Mouse (Mus musculus) gastrocnemius, postnatal 25 days (tissue): ENCODE results near the gene Zeb2. TPM values are rescaled to one million over a fixed set of nuclear protein-coding genes. Genes with fewer than 3 reads are reported as not detected.

Experiments
- DNase-seq: peaks from one replicate; pipeline ENCODE4 v3.0.0; 2022
- total RNA-seq, 2 experiments: library from RNA; stranded (reverse); gene quantifications; 1 replicate in 1 of 2; 2 replicates in 1 of 2; pipeline ENCODE4 v1.2.3; 2021

Zeb2 gene
- total RNA-seq, 2 experiments from 2014 or later, result 39.6 to 47.4 TPM

DNA sequence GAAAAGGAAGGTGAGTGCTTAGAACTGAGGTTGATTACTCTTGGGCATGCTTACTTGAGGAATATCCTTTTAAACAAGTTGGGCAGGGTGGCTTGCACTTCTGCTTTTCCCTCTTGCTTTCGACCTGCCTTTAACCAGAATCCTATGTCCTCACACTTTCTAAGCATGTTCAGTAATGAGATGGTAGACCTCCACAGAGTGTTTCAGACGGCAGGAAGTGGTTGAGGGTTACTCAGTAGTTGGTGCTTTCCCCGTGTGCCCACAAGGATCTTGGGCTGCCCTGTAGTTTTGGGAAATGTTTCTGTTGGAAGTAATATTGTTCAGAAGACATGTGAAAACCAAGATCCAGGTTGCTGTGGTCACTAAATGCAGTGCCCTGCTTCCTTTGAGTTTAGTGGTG is 135.5 kb downstream of the Zeb2 start:
- DNase-seq, result no peak

DNA sequence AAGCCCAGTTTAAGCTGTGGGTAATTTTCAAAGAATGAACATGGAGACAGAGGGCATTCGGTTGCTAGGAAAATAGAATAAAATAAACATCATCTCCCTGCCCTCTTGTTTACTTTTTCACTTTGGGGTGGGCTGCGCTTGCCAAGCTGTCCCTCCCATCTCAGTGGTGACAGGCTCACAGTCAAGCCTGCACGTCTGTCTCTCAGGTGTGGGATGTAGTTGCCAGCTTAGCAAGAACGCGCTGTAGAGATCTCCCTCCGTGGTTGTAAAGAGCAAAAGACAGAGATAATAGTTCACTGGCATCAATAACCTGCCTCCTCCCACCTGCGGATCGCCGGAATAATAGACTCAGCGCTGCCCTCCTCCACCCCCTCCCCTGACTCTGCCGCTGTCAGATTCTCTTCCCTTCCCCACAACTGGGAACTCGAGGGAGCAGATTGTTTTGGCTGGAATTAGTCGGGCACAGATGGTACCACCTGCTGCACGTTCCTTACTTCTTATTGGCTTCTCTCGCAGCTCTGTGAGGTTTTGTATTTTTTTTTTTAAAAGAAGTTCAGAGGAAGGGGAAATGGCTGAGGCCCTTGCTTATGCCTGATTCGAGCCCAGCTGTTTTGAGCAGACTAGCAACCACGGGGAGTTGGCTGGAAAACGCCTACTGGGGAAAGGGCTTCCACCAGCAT is 138.0 kb downstream of the Zeb2 start:
- DNase-seq, result no peak

DNA sequence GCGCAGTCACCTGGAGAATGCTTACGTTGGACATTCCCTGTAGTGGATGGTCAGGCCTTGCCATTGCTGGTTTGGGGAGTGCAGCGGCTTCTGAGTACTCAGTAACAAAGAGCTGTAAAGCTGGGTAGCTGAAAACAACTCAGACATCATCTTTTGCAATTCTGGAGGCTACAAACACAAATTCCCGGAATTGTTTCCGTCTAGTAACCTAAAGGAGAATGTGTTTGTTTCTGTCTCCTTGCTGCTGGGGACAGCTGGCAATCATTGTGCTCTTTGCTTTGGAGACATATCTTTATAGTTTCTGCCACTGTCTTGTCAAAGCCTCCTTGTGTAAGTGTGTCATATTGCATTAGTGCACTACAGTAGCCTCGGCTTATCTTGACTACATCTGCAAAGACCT is 139.2 kb downstream of the Zeb2 start:
- no peak for DNase-seq

DNA sequence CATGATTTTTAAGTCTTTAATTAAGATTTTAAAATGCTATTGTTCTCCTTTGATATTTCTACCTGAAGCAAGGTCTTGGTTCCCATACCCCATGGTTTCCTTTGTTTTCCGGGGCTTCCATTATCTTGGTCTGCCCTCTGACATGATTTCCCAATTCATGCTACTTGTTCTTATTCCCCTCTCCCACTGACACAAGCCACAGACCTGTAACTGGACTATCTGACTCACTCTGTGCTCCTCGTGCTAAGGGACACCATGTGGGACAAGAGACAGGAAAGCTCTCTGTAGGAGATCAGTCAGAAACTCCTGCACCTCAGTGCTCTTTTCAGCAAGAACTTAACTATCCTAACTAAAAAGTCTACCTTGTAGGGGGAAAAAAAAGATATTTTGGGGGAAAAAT is 139.6 kb downstream of the Zeb2 start:
- DNase-seq, result no peak

DNA sequence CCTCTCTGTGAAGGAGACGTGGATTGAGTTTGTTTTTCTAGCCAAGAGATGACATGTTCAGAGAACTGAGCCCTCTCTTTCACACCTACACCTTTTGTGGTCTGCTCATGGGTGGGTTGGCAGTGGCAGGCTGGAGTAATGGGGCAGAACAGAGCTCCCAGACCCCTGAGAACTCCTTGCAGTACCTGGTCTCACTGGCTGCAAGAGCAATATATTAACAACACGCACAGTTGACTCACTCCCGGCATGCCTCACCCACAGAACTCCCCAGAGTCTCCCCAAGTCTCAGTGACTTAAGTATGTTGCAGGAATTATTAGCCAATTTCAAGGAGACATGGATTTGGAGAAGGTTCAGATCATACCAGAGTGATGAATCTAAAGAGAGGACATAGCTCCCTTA is 140.1 kb downstream of the Zeb2 start:
- no peak for DNase-seq

DNA sequence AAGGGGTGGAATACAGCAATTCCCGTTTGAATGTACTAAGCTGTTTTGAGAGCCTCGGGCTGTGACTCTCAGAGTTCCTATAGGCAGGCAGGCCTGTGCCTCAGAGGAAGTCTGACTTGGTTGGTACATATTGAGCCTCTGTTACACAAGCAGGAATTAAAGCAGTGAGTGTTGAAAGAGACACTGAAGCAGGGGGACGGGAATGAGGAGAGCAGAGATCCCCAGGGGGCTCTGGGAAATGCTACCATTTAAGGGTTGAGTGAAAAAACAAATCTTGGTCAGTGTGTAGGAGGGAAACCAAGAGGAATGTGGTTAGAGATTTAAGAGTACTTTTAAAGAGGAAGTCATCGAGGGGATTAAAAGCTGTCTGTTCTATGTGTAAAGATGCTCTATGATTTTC is 140.7 kb downstream of the Zeb2 start:
- no peak for DNase-seq

DNA sequence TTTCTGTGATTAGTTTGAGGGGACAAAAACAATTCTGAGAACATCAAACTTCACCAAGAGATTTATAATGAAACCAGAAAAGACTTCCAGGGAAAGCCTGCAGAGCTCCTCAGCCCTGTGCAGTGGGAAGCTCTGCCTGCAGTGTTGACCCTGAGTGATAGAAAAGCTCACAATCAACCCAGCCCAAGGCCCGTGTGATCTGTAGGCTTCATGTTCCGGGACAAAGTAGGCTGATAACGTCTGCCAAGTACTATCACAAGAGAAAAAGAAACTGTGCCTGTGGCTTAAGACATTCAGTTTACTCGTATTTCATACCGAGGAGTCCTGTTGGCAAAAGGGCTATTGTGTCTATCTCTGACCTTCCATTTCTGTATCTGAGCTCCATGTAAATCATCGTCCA is 143.4 kb downstream of the Zeb2 start:
- no peak for DNase-seq

DNA sequence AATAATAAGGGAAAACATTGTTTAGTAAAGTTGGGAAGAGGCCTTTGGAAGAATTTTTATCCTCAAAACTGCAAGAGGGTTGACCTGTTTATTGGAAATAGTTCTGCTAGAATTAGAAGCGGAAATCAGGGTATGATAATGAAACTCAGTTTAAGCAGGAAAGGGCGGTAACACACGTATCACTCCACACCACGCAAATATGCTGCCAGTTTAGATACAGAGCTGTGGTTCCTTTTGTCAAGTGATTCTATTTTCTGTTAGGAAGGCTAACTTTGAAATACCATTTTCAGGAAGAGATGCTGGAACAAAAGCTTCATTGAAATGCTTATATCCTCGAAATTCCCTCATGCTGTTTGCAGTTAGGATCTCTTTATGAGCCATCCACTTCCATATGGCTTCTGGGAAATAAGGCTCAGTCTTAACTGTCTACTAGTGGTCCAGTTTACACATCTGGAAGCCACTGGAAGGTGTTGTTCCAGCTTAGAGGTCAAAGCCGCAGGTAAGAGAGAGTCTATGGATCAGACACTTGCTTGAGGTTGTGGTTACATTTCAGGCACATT is 147.0 kb downstream of the Zeb2 start:
- DNase-seq, result no peak

DNA sequence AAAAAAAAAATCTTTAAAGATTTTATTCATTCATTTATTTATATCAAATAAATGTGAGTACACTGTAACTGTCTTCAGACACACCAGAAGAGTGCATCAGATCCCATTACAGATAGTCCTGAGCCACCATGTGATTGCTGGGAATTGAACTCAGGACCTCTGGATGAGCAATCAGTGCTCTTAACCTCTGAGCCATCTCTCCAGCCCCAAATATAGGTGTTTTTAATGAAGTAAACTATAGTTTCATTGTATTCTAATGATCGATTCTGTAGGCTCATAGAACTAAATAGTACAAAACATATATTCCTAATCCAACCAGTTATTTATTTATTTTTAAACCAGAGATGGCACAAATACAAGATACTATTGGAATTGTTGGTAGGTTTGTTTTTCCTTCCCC is 147.6 kb downstream of the Zeb2 start:
- DNase-seq, result no peak

DNA sequence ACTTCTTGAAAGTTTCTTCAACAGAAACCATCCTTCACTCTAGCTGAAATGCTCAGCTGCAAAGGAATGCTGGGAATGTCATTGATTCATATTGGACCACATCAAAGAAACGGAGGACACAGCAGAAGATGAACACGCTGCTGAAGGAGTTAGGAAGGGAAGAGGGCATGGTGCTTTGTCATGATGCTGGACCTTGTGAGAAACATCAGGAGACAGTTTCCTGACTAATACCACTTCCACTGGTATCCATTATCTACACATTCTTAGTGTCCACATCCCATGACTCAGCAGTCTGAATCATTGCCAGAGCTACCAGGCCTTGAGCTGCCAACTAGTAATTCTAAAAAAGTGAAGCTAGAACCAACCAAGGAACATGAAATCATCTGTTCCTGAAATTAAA is 148.0 kb downstream of the Zeb2 start:
- DNase-seq, result no peak

DNA sequence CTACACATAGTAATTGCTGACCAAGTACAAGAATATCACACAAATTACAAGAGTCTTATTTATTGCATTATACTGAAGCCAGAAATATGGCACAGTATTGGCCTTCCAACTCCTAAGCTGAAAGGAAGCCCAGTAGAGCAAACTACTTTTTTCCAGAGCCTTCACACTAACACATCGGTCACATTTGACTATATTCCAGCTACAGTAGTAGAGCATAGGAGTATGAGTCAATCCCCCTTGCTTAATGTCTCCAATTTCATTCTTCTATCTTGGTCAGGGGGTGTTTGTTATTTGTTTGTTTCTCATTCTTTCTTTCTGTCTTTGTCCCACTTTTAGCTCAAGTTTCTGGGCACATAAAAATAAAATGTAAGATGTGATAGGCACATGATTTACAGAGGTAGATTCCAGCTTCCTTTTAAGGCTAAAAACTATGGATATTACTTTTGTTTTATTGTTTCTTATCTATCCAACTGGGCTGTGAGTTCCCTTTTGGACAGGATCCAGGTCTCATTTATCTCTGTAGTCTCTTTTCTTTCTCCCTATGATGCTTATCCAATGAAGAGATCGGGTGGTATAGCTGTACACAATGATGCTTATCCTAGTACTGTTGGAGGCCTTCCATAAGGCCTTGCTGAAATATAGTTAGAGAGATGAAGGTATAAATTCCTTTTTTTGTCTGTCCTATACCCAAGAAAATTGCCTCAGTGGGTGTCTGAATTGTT is 151.2 kb downstream of the Zeb2 start:
- no peak for DNase-seq

DNA sequence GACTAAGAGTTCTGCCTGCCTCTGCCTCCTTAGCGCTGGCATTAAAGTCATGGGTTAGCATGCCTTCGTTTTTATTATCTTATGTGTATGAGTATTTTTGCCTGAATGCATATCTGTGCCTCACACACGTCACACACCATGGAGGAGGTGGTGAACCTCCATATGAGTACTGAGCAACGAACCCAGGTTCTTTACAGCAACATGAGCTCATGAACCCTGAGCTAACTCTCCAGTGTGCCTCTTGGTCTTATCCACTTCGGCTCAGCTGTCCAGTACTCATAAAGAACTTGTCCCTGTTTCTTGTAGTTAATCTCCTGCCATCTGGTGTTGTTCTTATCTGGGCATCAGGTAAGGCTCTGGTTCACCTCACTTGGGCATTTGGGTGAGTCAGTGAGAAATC is 154.6 kb downstream of the Zeb2 start:
- no peak for DNase-seq

DNA sequence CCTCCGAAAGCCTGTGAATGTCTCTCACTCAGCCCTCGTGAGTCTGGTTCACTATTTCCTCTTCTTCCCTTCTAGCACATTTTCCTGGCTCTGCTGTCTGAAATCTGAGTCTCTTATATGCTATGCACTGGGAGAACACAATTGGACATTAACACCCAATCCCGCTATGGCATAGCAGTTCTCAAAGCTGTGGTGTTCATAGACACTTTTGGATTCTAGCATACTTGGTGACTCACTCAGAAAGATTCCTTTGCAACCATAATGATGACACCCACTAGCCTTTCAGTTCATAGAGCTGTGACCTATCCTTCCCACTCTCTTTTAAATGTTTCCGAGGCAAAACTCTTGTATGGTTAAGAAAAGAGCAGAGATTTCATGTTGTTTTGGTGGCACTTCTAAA is 156.0 kb downstream of the Zeb2 start:
- DNase-seq, result no peak

DNA sequence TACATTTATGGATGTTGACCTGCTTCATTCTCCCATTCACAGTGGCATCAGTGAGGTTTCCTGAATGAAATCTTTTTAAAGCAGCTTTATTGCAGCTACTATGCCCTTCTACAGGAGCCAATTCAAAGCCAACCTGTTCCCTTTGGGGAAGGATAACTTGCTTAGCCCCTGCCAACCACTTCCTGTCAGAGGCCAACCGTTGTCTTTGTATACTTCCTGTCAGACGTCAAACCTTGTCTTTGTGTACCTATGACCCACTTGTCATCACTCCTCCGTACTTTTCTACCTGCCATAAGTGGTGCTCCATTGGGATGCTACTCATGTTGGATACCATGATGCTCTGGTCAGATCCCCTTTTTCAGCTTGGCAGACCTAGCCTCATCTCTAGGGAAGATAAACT is 156.6 kb downstream of the Zeb2 start:
- no peak for DNase-seq

DNA sequence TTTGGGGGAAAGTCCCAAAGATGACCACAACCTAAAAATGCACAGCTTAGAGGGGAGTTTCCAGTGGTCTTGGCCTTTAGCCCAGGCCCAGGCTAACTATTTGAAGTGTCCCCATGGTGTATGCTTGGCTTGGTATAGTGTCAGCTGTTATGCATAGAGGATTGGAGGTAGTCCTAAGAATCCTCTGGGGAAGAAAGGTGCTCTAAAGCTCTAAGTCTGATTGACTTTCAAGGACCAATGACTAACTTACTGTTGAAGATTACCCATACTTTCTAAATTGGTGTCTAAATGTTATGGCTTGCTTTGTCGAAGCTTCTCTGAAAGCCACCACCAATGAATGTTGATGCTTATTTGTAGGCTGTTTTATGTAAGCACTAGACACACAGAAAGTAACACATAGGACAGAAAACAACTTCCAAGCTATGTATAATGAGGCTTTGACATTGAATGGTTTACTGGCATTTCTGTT is 159.8 kb downstream of the Zeb2 start:
- DNase-seq, result no peak

DNA sequence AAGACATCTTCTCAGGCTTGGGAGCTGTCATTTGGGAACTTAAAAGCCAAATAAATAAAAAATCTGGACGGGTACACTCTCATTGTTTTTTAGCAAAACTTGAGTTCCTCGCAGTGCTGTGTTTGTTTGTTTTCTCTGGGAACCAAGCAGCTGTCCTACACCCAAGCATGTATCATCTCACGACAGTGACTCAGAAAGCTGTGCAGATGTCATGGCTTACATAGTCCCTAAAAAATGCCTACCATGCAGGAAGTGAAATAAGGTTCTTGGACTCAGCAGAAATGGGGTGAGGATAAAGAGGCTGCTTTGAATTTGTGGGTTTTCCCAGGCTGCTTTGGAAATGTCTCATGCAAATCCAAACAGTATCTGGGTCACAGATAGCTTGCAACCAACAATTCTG is 161.0 kb downstream of the Zeb2 start:
- peak; percentile 21 for DNase-seq

DNA sequence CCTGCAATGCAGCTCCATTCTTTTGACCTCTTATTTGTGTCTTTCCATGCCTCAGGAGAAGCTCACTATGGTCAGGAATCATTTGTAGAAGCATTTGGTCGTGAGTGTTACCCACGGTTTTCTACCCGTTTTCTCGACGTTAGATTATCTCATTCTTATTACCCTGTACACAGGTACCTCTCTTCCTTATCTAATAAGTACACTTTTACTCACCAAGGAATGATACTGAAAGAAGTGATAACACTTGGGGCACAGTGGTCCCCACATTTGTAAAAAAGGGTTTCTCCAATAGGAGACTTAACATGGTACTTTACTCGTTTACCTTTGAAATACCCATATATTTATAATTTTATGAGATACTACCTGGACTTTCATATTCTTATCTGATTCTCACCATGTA is 161.7 kb downstream of the Zeb2 start:
- DNase-seq, result no peak

DNA sequence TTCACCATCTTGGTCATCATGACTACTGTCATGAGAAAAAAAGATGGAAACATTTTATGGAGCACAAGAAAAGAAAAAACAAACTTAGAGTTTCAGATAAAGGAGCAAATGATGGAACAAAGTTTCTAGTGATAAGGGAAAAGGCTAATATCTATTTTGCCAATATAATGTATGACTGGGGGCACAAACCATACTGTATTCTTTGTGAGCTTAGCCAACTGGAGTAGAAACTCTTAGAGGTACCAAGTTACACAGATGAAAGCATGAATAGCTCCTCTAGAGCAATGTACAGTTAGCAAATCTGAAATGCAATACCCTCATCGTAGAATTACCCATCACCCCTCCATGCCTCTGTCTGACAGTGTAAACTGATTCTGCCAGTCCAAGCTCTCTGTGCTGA is 163.0 kb downstream of the Zeb2 start:
- DNase-seq, result no peak

DNA sequence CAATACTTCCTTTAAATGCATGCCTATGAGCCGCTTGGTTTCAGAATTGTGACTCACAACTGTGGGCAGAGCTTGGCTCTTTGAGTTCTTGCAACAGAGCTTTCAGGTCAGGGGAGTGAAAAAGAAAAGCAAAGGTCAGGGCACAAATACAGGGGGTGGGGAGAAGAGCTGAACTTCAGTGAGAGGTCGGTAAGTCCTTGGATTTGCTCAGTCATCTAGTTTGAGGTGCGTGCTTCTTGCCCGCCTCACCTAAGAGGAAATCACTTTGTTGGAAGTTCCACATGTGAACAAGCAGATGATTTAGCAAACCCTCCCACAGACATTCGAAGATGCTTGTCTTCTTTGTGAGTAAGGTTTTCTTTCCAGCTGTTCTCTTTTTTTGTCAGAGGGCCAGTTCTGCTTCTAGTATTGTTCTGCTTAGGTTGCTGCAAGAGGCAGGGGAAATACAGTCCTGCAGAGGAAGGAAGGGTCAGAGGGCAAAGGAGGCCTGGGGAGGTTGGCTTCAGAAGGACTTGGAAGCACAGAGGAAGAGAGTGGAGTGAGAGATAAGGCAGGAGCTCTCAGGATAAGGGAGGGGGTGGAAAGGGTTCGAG is 164.3 kb downstream of the Zeb2 start:
- DNase-seq, result no peak

DNA sequence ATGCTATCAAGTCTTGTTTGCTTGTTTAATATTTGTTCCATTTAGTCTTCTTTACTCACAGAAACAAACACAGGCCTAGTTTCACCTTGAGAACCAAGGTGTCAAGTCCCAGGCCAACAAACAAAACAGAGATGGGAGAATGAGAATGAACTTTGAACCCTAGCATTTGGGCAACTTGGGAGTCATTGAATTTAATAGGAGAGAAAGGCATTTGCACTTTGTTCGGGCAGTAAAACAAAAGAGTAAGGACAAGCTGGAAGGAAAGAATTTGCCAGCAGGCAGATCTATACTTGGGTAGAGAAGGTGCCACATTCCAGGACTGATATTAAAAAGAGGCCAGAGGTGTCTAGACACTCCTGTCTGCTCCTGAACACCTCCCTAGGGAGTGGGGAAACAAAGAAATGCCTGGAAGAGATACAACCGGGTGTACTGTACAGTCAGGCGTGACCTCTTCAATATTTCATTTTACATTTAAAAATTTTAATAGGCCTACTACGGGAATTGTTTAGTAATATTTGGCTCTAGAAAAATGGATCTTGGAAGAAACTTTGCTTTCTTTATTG is 165.5 kb downstream of the Zeb2 start:
- no peak for DNase-seq

DNA sequence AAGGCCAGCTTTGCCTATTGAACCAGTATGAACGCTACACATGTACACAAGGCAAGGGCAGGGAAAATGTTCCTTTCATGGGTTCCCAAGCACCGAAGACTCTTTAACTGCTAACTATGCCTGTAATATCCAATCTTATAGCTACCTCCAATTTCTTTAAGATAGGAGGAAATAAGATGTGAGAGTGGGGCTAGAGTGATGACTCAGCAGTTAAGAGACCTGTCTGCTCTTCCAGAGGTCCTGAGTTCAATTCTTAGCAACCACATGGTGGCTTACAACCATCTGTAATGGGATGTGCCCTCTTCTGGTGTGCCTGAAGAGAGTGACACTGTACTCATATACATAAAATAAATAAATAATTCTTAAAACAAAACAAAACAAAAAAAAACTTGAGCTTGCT is 172.5 kb downstream of the Zeb2 start:
- no peak for DNase-seq
